Mouse (Mus musculus) embryo, embryonic 11 days (tissue): ENCODE measurements at regions not wholly inside any gene's neighbourhood (a gene's known extent, or its start where the extent isn't known, plus 50 kb on each side); places are given as distances from the start of the nearest gene placed in this dataset.
A peak's percentile ranks its signal among the peaks of the same experiment; 100 is the strongest.
"Not testable (repeated sequence)": the region's sequence is repeated elsewhere in the genome, so short reads cannot be mapped to it uniquely, and the experiment has no call there.

Experiments used
- DNase-seq: peaks from one replicate; pipeline ENCODE4 v3.0.0-alpha.2; 2015

DNA sequence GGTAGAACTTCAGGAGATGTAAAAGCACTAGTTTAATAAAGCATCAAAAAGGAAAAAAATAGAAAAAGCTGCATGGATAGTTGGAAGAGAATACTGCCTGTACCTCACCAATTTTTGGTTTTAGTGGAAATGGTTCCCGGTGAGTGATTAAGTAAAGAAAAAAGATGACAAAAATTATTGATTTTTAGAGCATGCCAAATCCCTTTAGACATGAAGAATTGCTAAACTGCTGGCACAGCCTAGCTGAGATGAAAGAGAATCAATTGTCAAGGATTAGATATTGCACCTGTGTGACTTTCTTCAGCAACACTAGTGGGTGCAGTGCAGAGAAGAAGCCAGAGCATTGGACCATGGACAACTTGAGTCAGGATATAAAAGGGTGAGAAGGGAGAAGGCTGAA is 348.7 kb upstream of the Cpeb2 start:
- no peak for DNase-seq

GRCm38 (mm10) chr5:42891890-42892289 is 341.1 kb upstream of the Cpeb2 start:
- peak; percentile 8 for DNase-seq

DNA sequence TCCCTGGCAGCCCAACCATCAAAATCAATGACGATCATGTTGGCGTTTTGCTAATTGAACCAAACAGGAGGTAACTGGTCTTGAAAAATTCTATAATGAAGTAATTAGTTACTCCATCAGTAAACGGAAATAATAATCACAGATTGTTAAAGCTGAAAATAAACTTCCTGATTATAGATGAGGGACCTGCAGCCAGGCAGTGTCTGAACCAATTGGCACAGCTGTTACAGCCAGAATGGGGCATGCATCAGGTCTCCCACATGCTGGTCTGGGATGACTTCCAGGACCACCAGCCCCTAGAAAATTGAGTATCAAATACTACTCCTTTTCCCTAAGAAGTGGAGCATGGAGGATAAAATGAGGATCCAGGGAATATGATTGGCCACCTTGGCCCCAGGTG is 326.8 kb upstream of the Cpeb2 start:
- no peak for DNase-seq

DNA sequence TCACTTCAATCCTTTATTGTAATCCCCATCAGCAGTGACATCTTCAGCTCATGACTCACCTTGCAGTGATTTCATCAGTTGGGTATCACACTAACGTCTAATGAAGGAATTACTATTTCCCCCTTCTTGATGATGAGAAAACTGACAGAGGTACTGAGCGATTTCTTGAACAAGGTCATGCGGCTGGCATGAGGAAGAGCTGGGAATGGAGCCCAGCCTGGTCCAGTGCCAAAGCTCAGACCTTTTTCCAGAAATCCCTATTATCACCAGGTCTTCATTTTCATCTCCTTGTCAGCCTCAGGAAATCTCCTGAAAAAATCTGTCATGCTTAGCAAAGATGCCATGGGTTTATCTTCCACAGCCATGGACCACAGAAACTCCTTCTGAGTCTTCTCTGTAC is 313.6 kb upstream of the Cpeb2 start:
- no peak for DNase-seq

DNA sequence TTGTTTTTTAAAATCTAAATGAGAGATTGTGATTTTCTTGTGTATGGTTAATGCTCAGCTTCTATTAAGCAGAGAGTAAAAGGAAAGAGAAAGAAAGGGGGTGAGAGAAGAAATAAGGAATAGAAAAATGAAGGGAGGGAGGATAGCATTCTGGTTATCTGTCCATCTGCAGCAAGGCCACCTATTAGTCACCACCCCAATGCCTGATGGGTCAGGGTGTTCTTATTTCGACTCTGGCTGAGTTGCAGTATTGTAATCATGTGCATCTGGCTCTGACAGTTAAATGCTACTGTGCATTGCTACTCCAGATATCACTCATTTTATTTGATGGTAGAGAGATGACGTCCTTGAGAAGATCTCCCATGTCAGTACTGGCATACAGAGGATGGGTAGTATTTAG is 300.9 kb upstream of the Cpeb2 start:
- no peak for DNase-seq

DNA sequence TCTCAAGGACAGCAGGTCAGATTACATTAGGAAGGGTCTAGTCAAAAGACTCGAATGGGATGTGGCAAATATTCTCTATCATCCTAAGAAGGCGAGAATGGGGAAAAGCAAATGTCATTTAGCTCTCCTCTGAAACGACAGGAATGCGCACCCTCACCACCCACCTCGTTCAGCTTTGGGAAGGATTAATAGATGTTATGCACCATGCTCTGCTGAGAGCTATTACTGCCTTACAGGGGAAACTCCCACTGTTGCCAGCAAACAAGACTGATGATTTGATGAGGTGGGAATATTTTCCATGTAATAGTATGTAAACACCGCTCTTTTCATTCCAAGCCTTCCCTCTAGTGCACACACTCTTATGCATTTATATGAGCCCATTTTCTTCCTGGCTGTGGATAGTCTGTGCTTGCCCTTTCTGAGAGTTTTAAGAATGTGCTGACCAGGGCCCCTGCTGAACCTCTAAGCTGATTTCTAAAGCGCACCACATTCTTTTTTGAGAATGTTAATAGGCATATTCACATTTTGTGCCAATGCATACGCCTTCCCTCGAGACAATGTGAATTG is 273.6 kb upstream of the Cpeb2 start:
- no peak for DNase-seq

- not testable (repeated sequence) for DNase-seq
Measured at GRCm38 (mm10) chr5:42966952-42967351, 266.0 kb upstream of the Cpeb2 start.

- DNase-seq = no peak
Measured at GRCm38 (mm10) chr5:42969209-42969608, 263.8 kb upstream of the Cpeb2 start.

GRCm38 (mm10) chr5:42969621-42970020 is 263.3 kb upstream of the Cpeb2 start:
- DNase-seq = no peak

DNA sequence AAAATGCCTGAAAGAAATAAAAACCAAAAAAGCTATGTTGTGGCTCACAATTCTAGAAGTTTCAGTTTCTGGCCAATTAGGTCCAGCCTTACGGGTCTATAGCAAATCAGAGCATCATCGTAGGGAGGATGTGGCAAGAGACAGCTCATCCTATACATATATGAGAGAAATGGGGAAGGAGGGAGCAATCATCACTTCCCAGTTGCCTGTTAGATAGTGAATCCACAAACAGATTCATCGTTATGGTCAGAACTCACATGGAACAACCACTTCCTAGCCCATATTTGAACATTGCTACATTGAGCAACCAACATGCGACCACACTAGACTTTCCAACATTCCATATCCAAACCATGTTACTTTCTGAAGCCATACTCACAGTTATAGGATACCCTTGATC is 255.9 kb upstream of the Cpeb2 start:
- no peak for DNase-seq

DNA sequence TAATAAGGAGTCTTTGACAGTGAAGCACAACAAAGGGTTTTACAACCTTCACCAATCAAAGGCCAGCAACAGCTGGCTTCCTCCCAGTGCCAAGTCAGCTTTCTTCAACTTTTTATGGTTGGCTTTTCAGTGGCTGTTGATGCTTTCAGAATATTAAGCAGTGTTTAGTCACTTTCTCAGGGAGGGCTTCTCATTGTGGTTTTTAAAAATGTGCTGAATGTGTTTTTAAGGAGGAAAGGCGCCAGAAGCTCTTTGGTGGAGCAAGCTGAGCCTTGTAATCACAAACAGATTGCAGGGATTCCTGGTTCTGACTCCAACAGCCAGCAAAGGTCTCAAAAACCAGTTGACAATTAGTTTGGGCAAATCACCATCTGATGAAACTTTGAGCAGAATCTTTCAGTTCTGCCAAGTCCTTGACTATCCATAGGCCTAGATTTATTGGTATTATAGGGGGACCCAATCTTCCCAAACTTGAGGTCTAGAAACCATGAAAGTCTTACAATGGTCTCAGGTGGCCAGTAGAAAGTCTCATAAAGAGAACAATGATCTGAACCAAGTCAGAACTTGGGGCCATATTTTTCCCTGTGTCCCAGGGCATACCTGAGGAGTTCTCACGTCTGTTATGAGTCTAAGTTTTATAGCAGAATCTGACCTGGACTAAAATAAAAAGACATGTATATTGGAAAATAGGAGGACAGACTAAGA is 251.9 kb upstream of the Cpeb2 start:
- no peak for DNase-seq

GRCm38 (mm10) chr5:42986203-42986602 is 246.8 kb upstream of the Cpeb2 start:
- DNase-seq = no peak

- DNase-seq = no peak
Measured at GRCm38 (mm10) chr5:42987710-42988466, 245.1 kb upstream of the Cpeb2 start.

DNA sequence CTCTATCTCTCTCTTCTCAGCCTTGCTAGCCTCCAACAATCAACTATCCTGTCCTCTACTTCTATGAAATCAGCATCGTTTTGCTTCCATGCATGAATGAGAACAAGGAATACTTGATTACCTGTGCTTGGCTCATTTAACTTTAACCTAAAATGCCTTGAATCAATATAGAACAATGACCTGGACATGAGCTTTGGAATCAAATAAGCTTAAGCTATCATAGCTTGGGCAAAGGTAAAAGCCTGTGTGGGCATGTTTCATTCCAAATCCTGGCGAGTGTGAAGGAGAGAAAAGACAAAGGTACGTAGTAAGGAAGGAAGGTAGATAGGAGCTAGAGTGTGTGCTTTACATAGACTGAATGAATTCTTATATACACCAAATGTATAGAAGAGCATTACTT is 243.7 kb upstream of the Cpeb2 start:
- DNase-seq = no peak

DNA sequence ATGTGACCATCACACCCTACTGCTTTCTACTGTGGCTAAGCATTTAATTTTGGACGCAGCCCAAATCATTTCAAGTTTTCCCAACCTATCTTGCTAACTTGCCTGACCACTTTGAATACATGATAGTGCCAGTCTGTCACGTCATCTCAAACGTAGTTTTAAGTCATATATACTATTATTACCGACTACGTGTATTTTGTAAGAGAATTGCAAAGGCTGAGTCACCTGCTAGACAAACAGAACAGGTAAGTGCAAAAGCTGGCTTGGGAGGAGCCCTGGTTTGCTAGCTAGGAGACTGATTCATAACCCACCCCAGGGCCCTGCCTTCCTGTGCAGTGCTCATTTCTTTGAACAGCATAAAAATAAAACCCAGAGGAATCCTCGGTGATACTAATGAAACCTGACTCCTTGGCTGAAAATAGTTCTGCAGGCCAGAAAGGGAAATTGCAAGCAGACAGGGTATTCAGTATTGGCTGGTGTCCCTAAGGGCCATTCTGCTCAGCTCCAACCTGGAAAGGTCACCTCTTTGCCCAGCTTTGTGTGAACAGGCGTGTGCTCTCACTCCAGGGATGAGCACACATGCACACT is 208.9 kb upstream of the Cpeb2 start:
- no peak for DNase-seq

- DNase-seq = no peak
Measured at GRCm38 (mm10) chr5:43031285-43031684, 201.7 kb upstream of the Cpeb2 start.

DNA sequence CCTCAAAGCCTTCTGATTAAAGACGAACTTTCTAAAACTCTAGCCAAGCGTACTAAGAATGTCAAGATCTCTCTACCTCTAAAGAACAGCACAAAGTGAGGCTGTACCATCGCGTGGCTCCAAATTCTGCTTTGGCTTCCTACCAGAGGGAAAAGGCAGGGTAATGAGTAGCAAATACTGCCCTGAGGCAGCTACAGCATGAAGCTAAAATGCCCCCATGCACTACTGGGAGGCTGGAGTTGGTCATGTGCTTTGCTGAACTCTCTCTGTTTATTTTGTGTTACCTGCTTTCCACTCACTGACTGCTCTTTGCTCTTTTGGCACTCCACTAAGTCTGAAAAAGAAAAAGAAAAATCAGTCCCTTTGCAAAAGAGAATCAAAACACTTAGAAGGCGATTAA is 201.1 kb upstream of the Cpeb2 start:
- no peak for DNase-seq

GRCm38 (mm10) chr5:43034421-43034820 is 198.5 kb upstream of the Cpeb2 start:
- no peak for DNase-seq

DNA sequence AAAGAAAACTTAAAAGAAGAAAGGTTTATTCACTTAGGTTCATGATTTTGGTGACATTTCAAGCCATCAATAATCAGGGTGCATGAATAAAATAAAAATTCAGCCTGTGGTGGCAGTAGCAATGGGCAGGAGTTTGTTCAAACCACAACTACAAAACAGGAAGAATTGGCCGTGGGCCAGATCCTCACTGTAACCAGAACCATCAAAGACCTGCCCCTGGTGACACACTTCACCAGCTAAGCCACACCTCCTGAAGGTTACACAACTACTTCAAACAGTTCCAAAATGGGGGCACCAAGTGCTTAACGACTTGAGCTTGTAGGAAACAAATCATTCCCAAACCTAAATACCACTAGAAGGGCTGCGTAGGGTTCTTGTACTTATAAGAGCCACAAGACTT is 195.4 kb upstream of the Cpeb2 start:
- no peak for DNase-seq

- no peak for DNase-seq
Measured at GRCm38 (mm10) chr5:43039525-43039924, 193.4 kb upstream of the Cpeb2 start.

DNA sequence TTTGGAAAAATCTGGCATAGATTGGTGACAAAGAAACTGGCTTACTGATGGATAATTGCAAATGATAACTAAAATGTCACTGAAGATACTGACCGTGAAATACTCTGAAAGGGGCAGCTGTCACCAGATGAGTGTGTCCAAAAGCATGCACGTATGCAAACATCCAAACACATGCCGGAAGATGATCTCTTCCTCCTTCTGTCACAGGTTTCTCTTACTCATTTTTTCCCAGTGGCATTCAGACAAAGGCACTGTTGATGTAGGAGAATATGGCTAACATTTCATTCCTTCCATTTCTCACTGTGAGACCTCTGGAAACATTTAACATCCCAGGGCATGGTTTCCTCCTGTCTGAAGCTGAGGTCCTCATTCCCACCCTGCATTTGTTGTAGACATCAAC is 190.4 kb upstream of the Cpeb2 start:
- DNase-seq = no peak

DNA sequence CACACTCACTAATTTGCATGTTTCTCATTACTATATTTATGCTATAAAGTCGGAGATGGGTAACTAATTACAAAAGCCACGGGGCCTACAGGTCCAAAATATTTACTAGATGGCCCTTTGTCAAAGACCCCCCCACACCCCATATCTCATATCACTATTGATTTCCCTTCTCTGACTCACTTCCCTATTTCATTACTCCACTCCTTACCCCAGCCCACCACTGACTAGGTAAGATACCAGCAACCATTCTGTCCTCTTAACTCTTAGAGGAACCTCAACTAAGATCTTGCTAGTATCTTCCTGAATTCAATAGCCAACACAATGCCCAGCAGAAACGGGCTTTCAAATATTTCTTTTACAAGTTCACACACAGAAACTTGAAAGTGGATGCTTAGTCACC is 187.1 kb upstream of the Cpeb2 start:
- DNase-seq = no peak

GRCm38 (mm10) chr5:43047316-43047715 is 185.7 kb upstream of the Cpeb2 start:
- DNase-seq = no peak
